Mouse (Mus musculus): ENCODE data around the gene Rngtt.
"Not testable (repeated sequence)": the region's sequence is repeated elsewhere in the genome, so short reads cannot be mapped to it uniquely, and the experiment has no call there.

Gene Rngtt

GRCm38 (mm10) chr4:33309764-33310757 lies at the start of gene Rngtt:
Gene Rngtt (plus strand): TSS chr4:33310311.
- in situ Hi-C loops (cut with MboI), result no loop called here

- in situ Hi-C loops (cut with MboI), result no loop called here
Measured at GRCm38 (mm10) chr4:33260311-33260710, 49.8 kb upstream of the Rngtt start.

DNA sequence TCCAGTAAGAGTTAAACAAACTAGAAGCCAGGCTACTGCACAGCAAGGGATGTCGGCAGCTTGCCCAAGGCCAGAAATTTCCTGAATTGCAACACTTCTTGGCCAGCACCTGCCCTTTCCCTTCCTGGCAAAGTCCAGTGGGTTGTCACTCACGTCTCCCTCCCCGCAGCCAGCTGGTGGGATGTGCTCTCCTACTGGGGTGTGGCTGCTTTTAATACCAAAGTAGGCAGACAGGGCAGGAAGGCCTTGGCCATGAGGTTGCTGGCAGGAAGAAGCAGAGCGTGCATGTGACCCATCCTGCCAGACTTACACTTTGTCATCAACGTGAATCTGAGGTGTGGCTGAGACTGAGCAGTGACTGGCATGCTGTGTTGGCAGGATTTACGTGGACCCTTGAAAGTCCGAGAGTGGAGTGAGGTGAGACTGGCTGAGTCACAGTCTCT lies 48.8 kb upstream of the Rngtt start:
- in situ Hi-C loops (cut with MboI), result no loop called here

DNA sequence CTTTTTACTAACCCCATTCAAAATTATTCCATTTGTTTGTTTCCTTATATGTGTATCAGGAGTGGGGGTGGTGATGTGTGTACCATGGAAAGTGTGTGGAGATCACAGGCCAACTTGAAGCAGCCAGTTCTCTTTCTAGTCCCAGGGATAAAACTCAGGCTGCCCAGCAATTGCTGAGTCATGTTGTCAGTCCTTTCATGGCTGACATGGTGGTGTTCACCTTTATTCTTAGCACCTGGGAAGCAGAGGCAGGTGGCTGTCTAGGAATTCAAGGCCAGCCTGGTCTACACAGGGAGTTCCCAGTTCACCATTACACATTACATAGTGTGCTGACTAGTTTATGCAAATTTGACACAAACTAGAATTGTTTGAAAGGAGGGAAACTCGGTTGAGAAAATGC lies 47.2 kb upstream of the Rngtt start:
- in situ Hi-C loops (cut with MboI), result no loop called here

GRCm38 (mm10) chr4:33264979-33265726 lies 45.0 kb upstream of the Rngtt start:
- in situ Hi-C loops (cut with MboI), result no loop called here

DNA sequence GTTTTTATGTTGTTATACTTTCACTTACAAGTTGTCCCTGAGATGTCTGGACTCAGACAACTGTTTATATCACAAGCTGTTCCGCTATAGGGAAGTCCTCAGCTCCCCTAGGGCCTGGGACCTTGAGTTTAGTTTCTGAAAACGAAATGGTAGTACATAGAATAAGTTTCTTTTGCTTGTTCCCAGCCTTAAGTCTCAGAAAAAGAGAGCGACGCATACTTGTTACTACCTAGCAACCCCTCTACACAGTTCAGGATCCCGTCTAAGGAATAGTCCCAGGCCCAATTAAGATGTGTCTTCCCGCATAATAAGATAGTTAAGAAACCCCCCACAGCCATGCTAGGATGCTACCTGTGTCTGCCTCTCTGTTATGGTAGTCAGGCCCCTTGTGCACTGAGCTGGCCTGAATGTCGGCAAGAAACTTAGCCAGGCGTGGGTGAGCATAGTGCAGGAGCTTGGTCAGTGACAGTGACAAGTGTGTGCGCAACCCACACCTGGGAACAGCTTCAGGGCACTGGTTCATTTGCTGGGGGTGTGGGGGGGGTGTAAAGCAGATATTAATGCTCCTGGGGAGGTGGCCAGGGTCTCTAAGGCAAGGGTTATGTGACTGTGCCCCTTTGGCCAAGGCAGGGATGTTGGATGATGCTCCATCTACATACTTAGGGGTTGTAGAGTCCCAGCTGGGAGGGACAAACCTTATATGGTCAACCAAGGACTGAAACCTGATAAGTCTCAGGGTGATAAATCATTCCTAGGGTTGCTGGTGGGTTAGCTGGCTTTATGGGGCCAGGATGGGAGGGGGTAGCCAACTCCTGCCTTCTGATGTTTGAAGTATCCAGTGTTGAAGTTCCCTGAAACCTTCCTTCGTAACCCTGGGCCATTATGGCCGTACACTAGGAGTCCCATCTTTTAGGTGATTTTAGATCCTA lies 39.5 kb upstream of the Rngtt start:
- in situ Hi-C loops (cut with MboI), result no loop called here

GRCm38 (mm10) chr4:33273437-33273836 lies 36.7 kb upstream of the Rngtt start:
- in situ Hi-C loops (cut with MboI), result no loop called here

DNA sequence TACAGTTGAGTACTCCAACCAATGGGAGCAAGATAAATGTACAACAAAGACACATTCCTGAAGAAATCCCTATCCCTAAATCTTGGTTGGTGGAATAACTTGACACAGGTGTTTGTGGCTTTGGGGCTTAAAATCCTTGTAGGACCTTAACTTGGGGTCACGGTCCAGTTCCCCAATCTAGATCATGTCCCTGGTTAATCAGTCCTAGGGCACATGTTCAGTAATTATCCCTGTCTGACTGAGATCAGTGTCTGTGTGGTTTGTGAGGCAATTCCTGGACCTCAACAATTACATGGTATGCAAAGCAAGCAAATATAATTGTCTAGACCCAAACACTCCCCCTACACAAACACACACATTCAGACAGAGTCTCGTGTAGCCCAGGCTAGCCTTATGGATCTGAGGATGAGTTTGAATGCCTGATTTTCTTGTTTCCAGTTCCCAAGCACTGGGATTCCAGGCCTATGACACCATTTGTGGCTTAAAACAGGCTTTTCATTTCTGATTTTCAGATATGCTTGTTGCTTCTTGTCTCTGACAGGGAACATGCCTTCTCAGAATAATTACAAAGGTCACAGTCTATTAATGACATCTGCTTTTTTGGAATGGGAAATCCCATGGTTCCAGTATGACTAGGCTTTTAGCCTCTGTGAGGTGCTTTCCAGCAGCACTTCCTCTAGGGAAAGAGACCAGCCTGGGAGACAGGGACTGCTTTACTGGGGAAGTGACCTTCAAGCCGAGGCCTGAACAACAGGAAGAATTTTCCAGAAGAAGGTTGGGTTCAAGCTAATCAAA lies 28.0 kb upstream of the Rngtt start:
- in situ Hi-C loops (cut with MboI), result no loop called here

DNA sequence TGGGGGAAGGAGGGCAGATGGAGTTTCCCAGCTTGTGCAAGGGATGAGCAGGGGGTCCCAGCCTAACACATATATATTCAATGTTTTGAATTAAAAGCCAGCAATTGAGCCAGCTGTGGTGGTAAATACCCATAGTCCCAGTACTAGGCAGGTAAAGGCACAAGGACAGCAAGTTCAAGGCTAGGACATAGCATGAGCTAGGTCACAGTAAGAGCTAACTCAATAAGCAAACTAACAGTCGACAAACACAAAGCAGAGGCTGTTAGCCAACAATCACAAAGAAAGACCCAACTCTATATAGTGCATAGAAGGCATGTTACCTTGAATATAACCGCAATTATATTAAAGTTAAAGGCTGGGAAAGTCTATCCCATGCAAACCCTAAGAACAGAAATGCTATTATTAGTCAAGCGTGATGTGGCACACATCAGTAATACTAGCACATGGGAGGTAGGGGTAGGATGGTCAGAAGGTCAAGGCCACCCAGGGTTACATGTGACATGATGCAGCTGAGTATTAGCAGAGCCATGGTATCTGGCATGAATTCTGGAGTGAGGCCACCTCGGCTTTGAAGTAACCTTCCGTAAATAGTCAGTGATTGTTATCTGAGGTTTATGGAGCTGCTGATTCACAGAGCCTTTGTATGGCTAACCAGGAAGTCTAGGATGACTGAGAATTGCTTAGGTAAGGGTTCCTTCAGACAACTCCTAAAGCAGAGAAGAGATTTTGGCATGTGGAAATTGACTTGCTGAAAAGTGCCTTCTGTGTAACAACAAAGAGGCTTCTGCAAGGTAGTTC lies 25.8 kb upstream of the Rngtt start:
- in situ Hi-C loops (cut with MboI), result no loop called here

GRCm38 (mm10) chr4:33285448-33285847 lies 24.7 kb upstream of the Rngtt start:
- in situ Hi-C loops (cut with MboI), result no loop called here

GRCm38 (mm10) chr4:33289106-33289650 lies 20.9 kb upstream of the Rngtt start:
- in situ Hi-C loops (cut with MboI), result no loop called here

DNA sequence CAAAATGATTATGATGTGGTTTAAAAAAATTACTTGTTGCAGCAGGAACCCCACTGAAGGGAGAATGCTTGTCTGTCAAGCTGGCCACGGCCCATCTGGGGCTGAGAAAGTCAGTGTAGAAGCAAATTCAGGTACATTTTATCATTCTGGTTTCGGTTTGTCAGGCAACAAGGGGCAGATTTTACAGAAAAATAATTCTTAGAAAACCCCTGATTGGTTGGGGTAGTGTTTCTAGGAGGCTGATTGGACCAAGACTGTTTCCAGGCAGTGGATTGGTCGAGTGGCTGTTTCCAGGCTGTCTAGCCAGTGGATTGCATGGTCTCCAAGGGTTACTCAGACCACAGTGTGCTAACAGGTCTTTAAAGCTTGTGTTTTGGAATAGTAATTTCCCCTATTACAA lies 20.1 kb upstream of the Rngtt start, which contains the start of gene Pnrc1:
Gene Pnrc1 (minus strand): TSS at position 162 of the 400 bp plus-strand sequence.
- in situ Hi-C loops (cut with MboI), result loop anchor here (5.0 kb wide), 1 partner anchor 138 kb away; no protein-coding TSS in a partner anchor

GRCm38 (mm10) chr4:33290878-33291277 lies 19.2 kb upstream of the Rngtt start:
- in situ Hi-C loops (cut with MboI), result loop anchor here (5.0 kb wide), 1 partner anchor 139 kb away; no protein-coding TSS in a partner anchor

DNA sequence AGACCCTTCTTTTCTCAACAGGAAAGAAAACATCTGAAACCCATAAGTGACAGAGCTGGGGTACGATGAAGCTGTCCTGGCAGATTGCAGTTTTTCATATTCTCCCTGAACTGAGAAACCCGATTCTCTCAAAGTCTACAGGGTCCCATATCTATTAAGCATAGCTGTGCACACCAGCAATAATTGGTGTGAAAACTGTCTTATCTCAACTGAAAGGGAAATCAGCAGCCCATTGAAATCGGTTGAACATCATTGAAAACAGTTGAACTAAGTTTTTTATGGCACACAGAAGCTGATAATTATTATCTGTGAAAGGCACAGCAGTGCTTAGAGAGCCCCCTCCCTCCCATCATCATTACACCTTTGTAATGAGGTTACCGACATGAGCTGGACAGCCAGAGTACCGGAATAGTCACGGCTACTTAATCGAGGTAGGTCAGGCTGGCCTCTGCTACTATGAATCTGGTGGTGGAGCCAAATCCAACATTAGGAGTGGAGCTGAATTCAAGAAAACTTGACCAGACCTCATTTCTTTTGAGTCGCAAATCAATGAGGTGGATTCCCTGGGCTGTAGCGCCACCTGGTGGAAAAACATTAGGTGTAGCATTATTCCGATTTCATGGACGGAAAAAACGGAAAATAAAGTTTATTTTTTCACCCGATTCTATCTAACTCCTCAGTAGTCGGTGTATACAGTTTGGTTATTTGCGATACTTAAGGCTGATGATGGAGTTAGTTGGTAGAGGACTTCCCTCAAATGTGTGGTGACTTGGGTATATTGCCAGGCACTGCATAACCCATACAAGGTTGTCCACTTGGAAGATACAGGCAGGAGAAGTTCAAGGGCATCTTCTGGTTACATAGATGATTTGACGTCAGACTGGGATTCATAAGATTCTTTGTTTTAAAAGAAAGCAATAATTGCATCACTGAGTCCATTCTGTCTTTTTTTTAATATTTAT lies 17.4 kb upstream of the Rngtt start:
- in situ Hi-C loops (cut with MboI), result loop anchor here (5.0 kb wide), 1 partner anchor 140 kb away; no protein-coding TSS in a partner anchor

DNA sequence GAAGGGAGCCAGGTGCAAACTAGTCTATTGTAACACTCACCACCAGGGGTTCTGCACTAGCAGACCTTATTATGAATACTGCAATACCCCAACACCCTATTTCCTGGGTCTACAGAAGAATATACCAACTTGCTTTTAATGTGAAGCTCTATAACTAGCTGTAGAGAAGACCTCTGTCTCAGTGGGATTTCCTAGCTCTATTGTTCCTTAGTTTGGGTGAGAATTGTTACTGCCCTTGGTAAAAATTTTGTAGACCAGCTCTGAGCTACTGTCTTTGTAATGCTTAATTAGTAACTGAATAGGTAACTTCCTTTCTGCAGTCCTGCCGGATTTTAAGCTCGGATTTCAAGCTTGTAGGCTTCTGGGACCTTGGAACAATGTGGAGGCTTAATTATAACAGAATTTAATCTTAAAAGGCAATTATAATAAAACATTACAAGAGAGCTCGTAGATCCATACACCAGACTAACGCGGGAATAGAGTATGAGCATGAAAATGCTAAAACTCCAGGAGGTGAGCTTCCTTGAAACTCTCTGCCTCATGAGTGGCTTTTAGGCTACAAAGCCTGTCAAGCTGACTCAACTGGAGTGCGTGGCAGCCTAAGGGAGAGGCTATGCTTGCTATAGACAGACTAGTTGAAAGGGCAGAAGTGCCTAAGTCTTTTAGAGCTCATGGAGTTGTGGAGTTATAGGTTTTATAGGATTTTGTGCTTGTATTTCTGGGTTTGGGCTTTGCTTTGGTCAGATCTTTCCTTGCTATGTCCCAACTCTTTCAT lies 9.0 kb upstream of the Rngtt start:
- in situ Hi-C loops (cut with MboI), result not testable (repeated sequence)

DNA sequence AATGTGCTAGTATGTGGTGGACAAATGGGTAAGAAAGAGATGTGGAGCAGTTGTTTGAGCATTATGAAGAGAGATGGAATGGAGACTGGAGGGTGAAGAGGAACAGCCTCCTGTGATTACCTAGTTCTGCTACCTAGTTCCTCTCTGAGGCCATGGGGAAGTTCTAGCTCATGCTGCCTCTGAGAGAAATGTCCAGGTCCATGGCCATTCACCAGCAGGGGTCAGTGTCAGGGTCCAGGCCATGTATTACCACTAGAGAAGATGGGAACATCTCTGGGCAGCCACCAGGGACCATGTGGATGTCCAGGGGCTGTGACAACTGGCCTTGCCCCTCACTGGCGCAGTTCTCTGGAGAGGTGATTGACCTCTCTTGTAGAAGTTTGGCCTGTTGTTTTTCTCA lies 7.1 kb upstream of the Rngtt start:
- in situ Hi-C loops (cut with MboI), result no loop called here

DNA sequence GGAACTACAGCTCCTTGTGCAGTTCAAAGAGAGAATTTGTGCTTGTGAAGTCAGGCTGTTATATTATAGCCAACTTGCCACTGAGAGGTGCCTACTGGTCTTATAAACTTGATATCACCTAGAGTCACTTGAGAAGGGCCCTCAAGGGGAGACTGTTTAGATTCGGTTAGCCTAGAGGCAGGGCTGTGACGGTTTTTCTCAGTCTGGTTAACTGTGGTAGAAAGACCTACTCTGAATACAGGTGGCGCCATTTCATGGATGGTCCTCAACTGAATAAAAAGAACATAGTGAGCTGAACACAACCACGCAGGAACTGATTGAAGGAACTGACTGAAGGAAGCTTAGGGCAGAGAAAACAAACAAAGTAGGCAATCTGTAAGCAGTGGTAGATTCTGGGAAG lies 3.0 kb upstream of the Rngtt start:
- in situ Hi-C loops (cut with MboI), result no loop called here

Measured in mature B cell (primary cell).